Mouse (Mus musculus): Measurements from ENCODE around the gene Ube2l3.

DNA sequence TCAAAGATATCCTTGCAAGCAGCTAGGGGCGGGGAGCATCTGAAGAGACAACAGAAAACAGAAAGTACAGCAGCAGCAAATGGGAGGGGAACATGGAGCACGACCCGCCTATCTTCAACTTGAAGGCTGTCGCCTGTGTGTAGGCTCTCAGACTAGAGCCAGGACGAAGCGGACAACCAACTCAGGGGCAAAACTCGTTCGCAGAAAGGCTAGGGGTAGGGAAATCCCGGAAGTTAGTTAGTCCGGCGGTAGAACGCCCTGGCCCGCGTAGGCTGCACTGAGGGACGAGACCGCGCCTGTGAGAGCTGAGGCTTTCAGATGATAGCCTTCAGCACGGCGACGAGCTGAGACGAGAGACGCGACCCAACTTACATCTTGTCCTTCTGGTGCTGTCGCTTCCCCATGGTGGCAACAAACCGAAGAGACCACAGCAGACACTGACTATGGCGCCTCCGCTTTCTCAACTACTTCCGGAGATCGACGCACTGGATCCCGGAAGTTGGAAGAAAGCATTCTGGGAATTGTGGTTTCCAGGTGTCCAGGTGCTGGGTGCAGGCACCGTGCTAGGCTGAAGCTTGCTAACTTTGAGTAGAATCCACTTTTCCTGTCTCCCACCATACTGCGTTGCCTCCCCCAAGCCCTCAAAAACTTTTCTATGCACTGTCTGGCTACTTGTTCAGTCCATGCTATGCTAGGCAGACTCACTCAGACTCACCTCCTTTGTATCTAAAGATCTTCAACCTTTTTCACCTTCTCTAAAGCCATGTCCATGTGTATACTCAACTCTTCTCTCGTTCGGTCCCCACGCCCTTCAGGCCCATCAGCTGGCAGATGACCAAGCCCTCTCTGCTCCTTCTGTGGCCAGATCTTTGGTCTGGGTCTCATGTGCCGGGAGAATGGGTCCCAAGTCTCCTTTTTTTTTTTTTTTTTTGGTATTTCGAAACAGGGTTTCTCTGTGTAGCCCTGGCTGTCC lies 91.4 kb downstream of the Ube2l3 start, which contains the start of gene Ppil2:
- no peak for TF ChIP-seq CTCF (IDR thresholded peaks at IDR 0.05; ENCODE audit: low read depth)
- TF ChIP-seq EP300 (IDR thresholded peaks at IDR 0.05; ENCODE audit: low read depth), result no peak

Measured in liver, postnatal 0 days (tissue).